ENCODE assay signal across 8 mouse cellular contexts in the genomic region with DNA sequence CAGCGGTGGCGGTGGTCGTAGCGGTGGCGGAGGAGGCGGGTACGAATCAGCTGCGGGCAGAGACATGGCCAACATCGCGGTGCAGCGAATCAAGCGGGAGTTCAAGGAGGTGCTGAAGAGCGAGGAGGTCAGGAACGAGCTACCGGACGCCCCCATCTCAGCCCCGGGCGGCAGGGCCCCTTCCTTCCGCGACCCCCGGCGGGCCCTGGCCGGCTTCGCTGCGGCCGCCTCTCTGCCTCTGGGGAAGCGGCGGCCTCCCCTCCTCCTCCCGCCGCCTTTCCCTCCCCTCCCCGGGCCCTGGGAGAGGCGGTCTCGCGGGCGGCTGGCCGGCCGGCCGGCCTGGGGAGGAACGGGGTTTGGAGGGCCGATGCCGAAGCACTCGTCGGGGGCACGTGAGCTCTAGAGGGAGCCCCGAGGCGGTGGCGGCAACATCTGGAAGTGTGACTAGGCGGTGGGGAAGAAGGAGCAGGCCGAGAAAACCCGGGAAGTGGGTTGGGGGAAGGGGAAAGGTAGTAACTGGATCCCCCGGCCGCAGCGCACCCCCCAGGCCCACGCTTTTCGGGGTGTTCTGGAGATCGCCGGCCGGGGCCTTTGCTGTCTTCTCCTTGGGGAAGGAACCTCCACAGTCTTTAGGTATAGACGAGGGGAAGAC. TPM values are rescaled to one million over a fixed set of nuclear protein-coding genes. Genes with fewer than 3 reads are reported as not detected.
DNase-seq lines count a peak whose midpoint lies in the region; ATAC-seq and TF ChIP-seq lines count a peak whose summit lies in the region.

No protein-coding gene starts in this region.

- H3K27me3 ChIP-seq in forebrain, embryonic 10.5 days (ENCODE audit: poor library complexity, severe bottlenecking) = no peaks in the 10 kb centered on the region
- no peaks in the 10 kb centered on the region for H3K27me3 ChIP-seq in intestine, embryonic 14.5 days (replicated peaks; ENCODE audit: control insufficient read depth, insufficient read depth, low read length)
- no peaks in the 10 kb centered on the region for H3K27me3 ChIP-seq in liver, postnatal 0 days (ENCODE audit: insufficient read depth, low read length)

- peaks cover 32% of the 10 kb centered on the region for H3K4me1 ChIP-seq in forebrain, embryonic 10.5 days
- peaks cover 8% of the 10 kb centered on the region for H3K4me1 ChIP-seq in intestine, embryonic 14.5 days (replicated peaks; ENCODE audit: control insufficient read depth, insufficient read depth, low read length)
- H3K4me1 ChIP-seq in liver, postnatal 0 days (ENCODE audit: insufficient read depth) = peaks cover 10% of the 10 kb centered on the region

- peak overlapping the region; percentile 94 for H3K9ac ChIP-seq in intestine, embryonic 14.5 days (ENCODE audit: low read length)
- H3K9ac ChIP-seq in liver, postnatal 0 days (replicated peaks) = peak overlapping the region; percentile 96

- peaks cover 25% of the 10 kb centered on the region for H3K36me3 ChIP-seq in forebrain, embryonic 10.5 days (replicated peaks)
- H3K36me3 ChIP-seq in intestine, embryonic 14.5 days (ENCODE audit: control insufficient read depth, insufficient read depth, low read length) = no peaks in the 10 kb centered on the region; the same call in 1 of the 2 replicates
- H3K36me3 ChIP-seq in liver, postnatal 0 days (replicated peaks; ENCODE audit: insufficient read depth, low read length) = no peaks in the 10 kb centered on the region

- H3K9me3 ChIP-seq in forebrain, embryonic 10.5 days = no peaks in the 10 kb centered on the region
- no peaks in the 10 kb centered on the region for H3K9me3 ChIP-seq in intestine, embryonic 14.5 days (ENCODE audit: control insufficient read depth, low read length)
- no peaks in the 10 kb centered on the region for H3K9me3 ChIP-seq in liver, postnatal 0 days (ENCODE audit: low read length)

- peak overlapping the region; percentile 91 for H3K4me3 ChIP-seq in forebrain, embryonic 10.5 days
- H3K4me3 ChIP-seq in intestine, embryonic 14.5 days (ENCODE audit: low read depth, low read length) = peak overlapping the region; percentile 78
- H3K4me3 ChIP-seq in liver, postnatal 0 days (ENCODE audit: low read depth, low read length) = peak overlapping the region; percentile 92

- peak; percentile 9 to 22 for DNase-seq in left cerebral cortex, adult 18-20 months (ENCODE audit: low spot score in 2 of 2)
- no peak for DNase-seq in left cerebral cortex, adult 8-10 months (ENCODE audit: low spot score in 2 of 2)
- peak; percentile 58 for DNase-seq in adipocyte (ENCODE audit: low spot score)
- DNase-seq in forebrain, embryonic 10.5 days (ENCODE audit: extremely low spot score, low spot score) = peak; percentile 77
- DNase-seq in intestine, embryonic 14.5 days (ENCODE audit: low spot score) = peak; percentile 83
- peak; percentile 77 for DNase-seq in liver, postnatal 0 days
- peak; percentile 81 for DNase-seq in neural tube, embryonic 10.5 days (ENCODE audit: extremely low spot score, low spot score)
- peak; percentile 52 for DNase-seq in thymus, postnatal 25 days

- TF ChIP-seq EP300 in liver, postnatal 0 days (IDR thresholded peaks at IDR 0.05; ENCODE audit: low read depth) = no peak

- WGBS in forebrain, embryonic 10.5 days = 0% methylated on average over 51 of the region's 59 CpGs
- under 1% methylated on average over 37 of the region's 59 CpGs for WGBS in intestine, embryonic 14.5 days
- 3% methylated on average over 52 of the region's 59 CpGs for WGBS in liver, postnatal 0 days (ENCODE audit: insufficient replicate concordance)

- ATAC-seq in intestine, embryonic 14.5 days (replicated peaks; ENCODE audit: low FRiP score, low TSS enrichment, low read depth) = peak; percentile 63
- peak; percentile 67 for ATAC-seq in liver, postnatal 0 days

- TF ChIP-seq CTCF in liver, postnatal 0 days (IDR thresholded peaks at IDR 0.05; ENCODE audit: low read depth) = no peak; the same call in 1 of the 2 replicates

- peak overlapping the region; percentile 77 for H3K4me2 ChIP-seq in intestine, embryonic 14.5 days (ENCODE audit: low read length)
- H3K4me2 ChIP-seq in liver, postnatal 0 days (ENCODE audit: low read depth, low read length) = peak overlapping the region; percentile 88

- H3K27ac ChIP-seq in forebrain, embryonic 10.5 days = peak overlapping the region; percentile 99
- peak overlapping the region; percentile 98 for H3K27ac ChIP-seq in intestine, embryonic 14.5 days (ENCODE audit: low read depth)
- peak overlapping the region; percentile 99 for H3K27ac ChIP-seq in liver, postnatal 0 days (ENCODE audit: low read depth)

RNA-seq across cellular contexts. Expression of gene Ube2k, which starts 0.5 kb away (rescaled TPM):
- total RNA-seq in left cerebral cortex, adult 18-20 months (2021) = 100 to 1,000 TPM; 117 to 123 TPM
- 100 to 1,000 TPM; 105 to 127 (median 115) TPM for total RNA-seq in left cerebral cortex, adult 8-10 months (2022)
- 200 and 207 TPM in 2 replicates for polyA plus RNA-seq in forebrain, embryonic 10.5 days (2016; fragmentation: Nextera tagmentation; extraction: Ambion mirVana)
- polyA plus RNA-seq in intestine, embryonic 14.5 days (2014; fragmentation: Nextera tagmentation; extraction: Ambion mirVana) = 123 and 124 TPM in 2 replicates
- 73.2 and 74.6 TPM in 2 replicates for polyA plus RNA-seq in liver, postnatal 0 days (2015; fragmentation: Nextera tagmentation; extraction: Ambion mirVana)

RNA-seq across cellular contexts. Expression of gene Smim14, which starts 0.6 kb away (rescaled TPM):
- 100 to 1,000 TPM; 158 to 178 TPM for total RNA-seq in left cerebral cortex, adult 18-20 months (2021)
- total RNA-seq in left cerebral cortex, adult 8-10 months (2022) = 100 to 1,000 TPM; 149 to 180 (median 174) TPM
- 50.2 and 50.8 TPM in 2 replicates for polyA plus RNA-seq in forebrain, embryonic 10.5 days (2016; fragmentation: Nextera tagmentation; extraction: Ambion mirVana)
- polyA plus RNA-seq in intestine, embryonic 14.5 days (2014; fragmentation: Nextera tagmentation; extraction: Ambion mirVana) = 109 and 111 TPM in 2 replicates
- 87.0 and 91.0 TPM in 2 replicates for polyA plus RNA-seq in liver, postnatal 0 days (2015; fragmentation: Nextera tagmentation; extraction: Ambion mirVana)

RNA-seq across cellular contexts. Expression of gene Gm43552, which starts 44.9 kb away (rescaled TPM):
- total RNA-seq in left cerebral cortex, adult 18-20 months (2021) = 1 to 10 TPM; 2.0 to 3.0 TPM
- total RNA-seq in left cerebral cortex, adult 8-10 months (2022) = 1 to 10 TPM in 1 of 4 experiments, not detected in 3; 4.7 TPM
- not detected in 2 replicates for polyA plus RNA-seq in forebrain, embryonic 10.5 days (2016; fragmentation: Nextera tagmentation; extraction: Ambion mirVana)
- 2.4 TPM in 1 of 2 replicates, not detected in the other for polyA plus RNA-seq in intestine, embryonic 14.5 days (2014; fragmentation: Nextera tagmentation; extraction: Ambion mirVana)
- polyA plus RNA-seq in liver, postnatal 0 days (2015; fragmentation: Nextera tagmentation; extraction: Ambion mirVana) = 1.4 TPM in 1 of 2 replicates, not detected in the other

Comparison
In these comparisons a context has a peak if more than half of its experiments do, and no peak if none do; other contexts are left out.
1. DNase-seq: peak in left cerebral cortex, adult 18-20 months (2 of 2), adipocyte (single experiment), forebrain, embryonic 10.5 days (single experiment), intestine, embryonic 14.5 days (single experiment), liver, postnatal 0 days (single experiment), neural tube, embryonic 10.5 days (single experiment) and thymus, postnatal 25 days (single experiment); none in left cerebral cortex, adult 8-10 months (0 of 2).
2. Peak in every context shown above with its lines, with median percentiles within 50 percentile points of each other: H3K27ac ChIP-seq and H3K4me3 ChIP-seq.